Mouse (Mus musculus) gastrocnemius, postnatal 36 days (tissue): Measurements from ENCODE around the gene Plcb1. TPM values are rescaled to one million over a fixed set of nuclear protein-coding genes. Genes with fewer than 3 reads are reported as not detected.

Source experiments
- DNase-seq, 2 experiments: peaks; one replicate each; pipeline ENCODE4 v3.0.0; 2022
- intact Hi-C: fragments of 180-260 bp; cut with DNase I; formaldehyde crosslinking; loops from one replicate; pipeline ENCODE4 v1.15.1; 2025
- total RNA-seq, 2 experiments: library from RNA; stranded (reverse); gene quantifications; 2 replicates each; pipeline ENCODE4 v1.2.3; 2021

Plcb1 gene
- total RNA-seq, 2 experiments from 2014 or later: 1.3 to 1.6 TPM

- no peak for DNase-seq
- intact Hi-C loops: no loop called here
Measured at GRCm38 (mm10) chr2:135474107-135474506, 688.2 kb downstream of the Plcb1 start.

- intact Hi-C loops: no loop called here
- DNase-seq: no peak
Measured at GRCm38 (mm10) chr2:135485248-135485647, 699.4 kb downstream of the Plcb1 start.

GRCm38 (mm10) chr2:135488277-135488676, 702.4 kb downstream of the Plcb1 start:
- DNase-seq: no peak
- intact Hi-C loops: no loop called here

GRCm38 (mm10) chr2:135489127-135489526, 703.3 kb downstream of the Plcb1 start:
- intact Hi-C loops: no loop called here
- DNase-seq: no peak

GRCm38 (mm10) chr2:135492777-135493176, 706.9 kb downstream of the Plcb1 start:
- intact Hi-C loops: no loop called here
- no peak for DNase-seq

- no peak for DNase-seq
- intact Hi-C loops: no loop called here
Measured at GRCm38 (mm10) chr2:135496553-135496952, 710.7 kb downstream of the Plcb1 start.

GRCm38 (mm10) chr2:135497251-135497650, 711.4 kb downstream of the Plcb1 start:
- no peak for DNase-seq
- intact Hi-C loops: no loop called here

GRCm38 (mm10) chr2:135500872-135501271, 715.0 kb downstream of the Plcb1 start:
- intact Hi-C loops: no loop called here
- DNase-seq: no peak

- intact Hi-C loops: no loop called here
Measured at GRCm38 (mm10) chr2:135503328-135503997, 717.6 kb downstream of the Plcb1 start.

GRCm38 (mm10) chr2:135503998-135504354, 718.1 kb downstream of the Plcb1 start:
- no peak for DNase-seq
- intact Hi-C loops: no loop called here

More at GRCm38 (mm10) chr2:135503328-135503997, 717.6 kb downstream of the Plcb1 start:
- no peak for DNase-seq

- no peak for DNase-seq
- intact Hi-C loops: no loop called here
Measured at GRCm38 (mm10) chr2:135507111-135507510, 721.2 kb downstream of the Plcb1 start.

GRCm38 (mm10) chr2:135518956-135519355, 733.1 kb downstream of the Plcb1 start:
- intact Hi-C loops: no loop called here

More at GRCm38 (mm10) chr2:135518956-135519355, 733.1 kb downstream of the Plcb1 start:
- no peak for DNase-seq

Other genes starting within 250 kb of the Plcb1 start
- not detected for gene Hao1, start 231.7 kb upstream of the Plcb1 start, total RNA-seq
- 10 to 100 TPM; 11.5 to 11.9 TPM for gene Tmx4, start 141.9 kb upstream of the Plcb1 start, total RNA-seq